Mouse (Mus musculus): ENCODE data around the gene Serinc4.
"Not testable (repeated sequence)": the region's sequence is repeated elsewhere in the genome, so short reads cannot be mapped to it uniquely, and the experiment has no call there.

Serinc4 gene

GRCm38 (mm10) chr2:121456692-121457642, at the start of gene Serinc4:
Serinc4 (minus strand) TSS chr2:121456781.
- DNase-seq (ENCODE audit: low spot score), result peak; percentile 35

- not testable (repeated sequence) for DNase-seq (ENCODE audit: low spot score)
Observed at GRCm38 (mm10) chr2:121501550-121501949, 45.0 kb upstream of the Serinc4 start.

- DNase-seq (ENCODE audit: low spot score), result not testable (repeated sequence)
Observed at GRCm38 (mm10) chr2:121484403-121484802, 27.8 kb upstream of the Serinc4 start.

GRCm38 (mm10) chr2:121483576-121483975, 27.0 kb upstream of the Serinc4 start:
- no peak for DNase-seq (ENCODE audit: low spot score)

GRCm38 (mm10) chr2:121480916-121481315, 24.3 kb upstream of the Serinc4 start:
- DNase-seq (ENCODE audit: low spot score), result not testable (repeated sequence)

GRCm38 (mm10) chr2:121480498-121480897, 23.9 kb upstream of the Serinc4 start:
- no peak for DNase-seq (ENCODE audit: low spot score)

- DNase-seq (ENCODE audit: low spot score), result no peak
Observed at GRCm38 (mm10) chr2:121477491-121478266, 21.1 kb upstream of the Serinc4 start.

GRCm38 (mm10) chr2:121475306-121475705, 18.7 kb upstream of the Serinc4 start:
- not testable (repeated sequence) for DNase-seq (ENCODE audit: low spot score)

GRCm38 (mm10) chr2:121474180-121474535, 17.6 kb upstream of the Serinc4 start:
- DNase-seq (ENCODE audit: low spot score), result no peak

GRCm38 (mm10) chr2:121473301-121474179, 17.0 kb upstream of the Serinc4 start, which contains the start of gene Mfap1b:
Mfap1b (minus strand) TSS chr2:121474067.
- peak; percentile 26 for DNase-seq (ENCODE audit: low spot score)

- not testable (repeated sequence) for DNase-seq (ENCODE audit: low spot score)
Observed at GRCm38 (mm10) chr2:121472783-121473182, 16.2 kb upstream of the Serinc4 start.

- DNase-seq (ENCODE audit: low spot score), result not testable (repeated sequence)
Observed at GRCm38 (mm10) chr2:121468982-121469381, 12.4 kb upstream of the Serinc4 start.

GRCm38 (mm10) chr2:121460071-121460470, 3.5 kb upstream of the Serinc4 start:
- no peak for DNase-seq (ENCODE audit: low spot score)

GRCm38 (mm10) chr2:121455534-121455933, 1.0 kb downstream of the Serinc4 start:
- DNase-seq (ENCODE audit: low spot score), result no peak

- DNase-seq (ENCODE audit: low spot score), result no peak
Observed at GRCm38 (mm10) chr2:121453917-121454316, 2.7 kb downstream of the Serinc4 start.

- no peak for DNase-seq (ENCODE audit: low spot score)
Observed at GRCm38 (mm10) chr2:121452990-121453389, 3.6 kb downstream of the Serinc4 start, which contains the start of gene Hypk. Hypk (plus strand) TSS chr2:121453290.

GRCm38 (mm10) chr2:121452361-121452760, 4.2 kb downstream of the Serinc4 start:
- DNase-seq (ENCODE audit: low spot score), result no peak

- no peak for DNase-seq (ENCODE audit: low spot score)
Observed at GRCm38 (mm10) chr2:121450093-121450492, 6.5 kb downstream of the Serinc4 start.

- no peak for DNase-seq (ENCODE audit: low spot score)
Observed at GRCm38 (mm10) chr2:121449545-121450011, 7.0 kb downstream of the Serinc4 start.

GRCm38 (mm10) chr2:121448739-121449535, 7.6 kb downstream of the Serinc4 start, which contains the start of gene Serf2:
Serf2 (plus strand) TSS chr2:121449195.
- DNase-seq (ENCODE audit: low spot score), result peak; percentile 99
